Mouse (Mus musculus) erythroid progenitor cell, adult 5-6 weeks (primary cell): ENCODE measurements around the gene Arhgap29. TPM values are rescaled to one million over a fixed set of nuclear protein-coding genes. Genes with fewer than 3 reads are reported as not detected.

Experiments used
- ATAC-seq: replicated peaks from 2 replicates; pipeline ENCODE4 v1.8.0; 2016; ENCODE audit warnings: moderate number of reproducible peaks, mild to moderate bottlenecking, moderate TSS enrichment, inconsistent platforms; ENCODE audit not compliant: poor library complexity, low FRiP score, severe bottlenecking
- total RNA-seq, 2 experiments: library from RNA; stranded (forward) in 1 of 2; stranded (reverse) in 1 of 2; fragments of 150-400 nt in 1 of 2; fragments of 186-747, 209-891 nt in 1 of 2; gene quantifications; 2 replicates each; pipeline versions ENCODE4 v1.2.3 to v1.2.4; 2015 to 2017; ENCODE audit warnings: low replicate concordance in 2 of 2

Gene Arhgap29
- total RNA-seq, 2 experiments from 2014 or later, result 3.6 to 3.8 TPM

DNA sequence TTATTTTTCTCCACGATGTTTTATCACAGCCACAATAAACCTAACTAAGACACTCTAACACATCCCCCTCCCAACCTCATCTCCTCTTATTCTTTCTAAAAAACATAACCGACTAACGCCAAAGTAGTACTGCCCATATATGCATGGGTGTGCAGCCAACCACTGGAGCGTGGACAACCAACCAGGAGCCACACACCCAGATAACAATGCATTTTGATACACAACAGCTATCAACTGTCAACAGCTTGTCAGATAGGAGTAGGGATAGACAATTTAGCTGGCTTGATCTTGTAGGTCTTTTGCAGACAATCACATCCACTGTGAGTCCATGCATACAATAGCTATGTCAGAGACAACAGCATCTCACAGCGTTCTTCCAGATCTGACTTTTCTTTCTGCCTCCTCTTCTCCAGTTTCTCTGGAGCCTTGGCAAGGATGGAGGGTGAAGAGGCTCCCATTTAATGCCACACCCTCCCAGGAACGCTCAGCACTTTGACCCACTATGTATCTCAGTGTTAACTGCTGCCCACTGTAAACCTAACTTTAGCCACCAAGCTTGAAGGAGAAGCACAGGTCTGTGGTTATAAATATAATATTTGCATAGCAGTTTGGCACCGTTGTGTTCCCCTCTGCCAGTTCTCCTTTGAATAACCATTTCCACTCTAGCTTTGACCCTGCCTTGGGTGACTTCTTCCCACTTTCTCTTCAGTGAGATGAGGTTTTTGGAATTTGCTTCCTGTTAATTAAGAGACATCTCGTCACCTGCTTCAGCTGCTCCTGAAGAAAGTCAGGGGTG lies 12.0 kb upstream of the Arhgap29 start:
- no peak for ATAC-seq

DNA sequence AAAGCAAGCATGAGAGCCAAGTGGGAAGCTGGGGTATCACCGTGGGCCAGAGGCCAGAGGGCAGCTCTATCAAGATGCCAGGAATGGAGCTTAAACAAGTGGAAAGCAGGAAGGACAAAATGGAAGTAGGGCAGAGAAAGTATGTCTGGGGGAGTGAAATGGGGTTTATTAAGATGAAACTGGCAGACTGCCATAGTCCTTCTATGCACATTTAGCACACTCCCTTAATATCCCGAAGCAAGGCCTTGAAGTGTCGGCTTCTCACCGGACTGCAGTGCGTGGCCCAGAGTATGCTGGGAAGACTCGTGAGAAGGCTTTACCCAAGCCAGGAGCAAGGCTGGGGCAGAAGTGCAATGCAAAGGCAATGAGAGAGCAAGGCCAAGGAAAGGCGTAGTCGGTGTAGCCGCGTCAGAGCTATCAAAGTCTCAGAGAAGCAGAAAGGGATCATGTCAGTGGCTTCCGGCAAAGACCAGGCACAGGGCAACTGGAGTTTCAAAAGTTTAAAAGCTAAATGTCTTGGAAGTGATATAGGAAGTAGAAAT lies 11.1 kb upstream of the Arhgap29 start:
- no peak for ATAC-seq

DNA sequence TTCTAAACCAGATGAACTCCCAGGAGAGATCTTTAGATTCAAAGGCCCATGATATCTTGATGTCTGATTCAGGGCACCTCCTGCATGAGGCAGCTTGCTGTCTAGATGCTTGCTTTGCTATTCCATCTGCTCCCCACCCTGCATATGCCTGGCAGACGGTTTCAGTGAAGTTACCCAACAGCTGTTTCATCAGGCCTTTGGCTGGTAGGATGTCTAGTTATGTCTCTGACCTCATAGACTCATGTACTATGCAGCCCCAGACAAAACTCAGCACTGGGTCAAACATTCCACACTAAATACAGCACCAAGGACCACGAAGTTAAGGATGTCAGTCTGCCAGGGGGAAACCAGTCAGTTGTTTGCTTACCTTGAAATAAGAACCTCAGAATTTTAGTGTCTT lies 6.4 kb upstream of the Arhgap29 start:
- ATAC-seq, result no peak

DNA sequence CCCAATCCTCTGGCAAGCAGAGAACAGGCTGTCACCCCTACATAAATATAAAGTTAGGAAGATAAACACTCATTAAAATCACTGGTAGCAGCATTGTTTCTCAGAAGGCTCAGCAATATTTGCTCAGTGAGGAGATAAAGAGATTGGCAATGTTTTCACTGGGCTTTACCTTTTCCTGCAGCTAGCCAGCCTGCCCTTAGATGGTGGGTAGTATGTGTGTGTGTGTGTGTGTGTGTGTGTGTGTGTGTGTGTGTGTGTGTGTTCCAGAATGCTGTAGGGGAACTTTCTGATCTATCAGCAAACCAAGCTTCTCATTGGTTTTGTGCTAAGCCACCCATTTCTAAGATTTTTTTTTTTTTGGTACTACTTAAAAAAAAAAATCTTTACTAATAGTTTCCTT lies 5.6 kb upstream of the Arhgap29 start:
- ATAC-seq, result no peak

DNA sequence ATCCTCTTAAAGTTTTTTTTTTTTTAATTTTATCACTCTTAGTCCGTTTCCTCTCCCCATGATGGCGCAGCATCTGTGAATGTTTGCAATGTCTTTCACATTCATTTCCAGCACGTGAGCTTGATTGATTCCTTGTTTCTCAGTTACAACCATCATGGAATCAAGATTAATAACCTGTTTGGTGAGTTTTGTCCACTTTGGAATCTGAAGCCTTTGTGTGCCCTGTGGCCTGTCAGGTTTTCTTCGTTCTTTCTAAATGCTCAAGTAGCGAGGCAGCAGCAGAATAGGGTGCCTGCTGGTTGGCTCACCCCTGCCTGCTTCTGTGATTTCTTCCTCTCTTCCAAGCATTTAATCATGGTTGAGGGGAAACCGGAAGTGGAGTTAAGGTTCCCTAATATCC lies 2.2 kb upstream of the Arhgap29 start:
- no peak for ATAC-seq

DNA sequence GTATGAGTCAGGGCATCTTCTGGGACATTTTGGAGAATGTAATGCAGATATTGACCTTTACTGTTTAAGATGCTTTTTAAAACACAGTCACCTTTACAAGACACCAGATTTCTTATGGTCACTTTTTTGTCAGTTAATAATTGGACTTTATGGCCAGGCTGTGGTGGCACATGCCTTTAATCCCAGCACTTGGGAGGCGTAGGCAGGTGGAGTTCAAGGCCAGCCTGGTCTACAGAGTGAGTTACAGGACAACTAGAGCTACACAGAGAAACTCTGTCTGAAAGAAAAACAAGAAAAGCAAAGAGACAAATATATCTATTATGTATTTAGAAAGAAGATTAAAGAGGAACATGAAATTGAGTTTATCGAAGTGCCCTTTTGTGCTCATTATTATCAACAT lies 1.2 kb upstream of the Arhgap29 start:
- no peak for ATAC-seq

DNA sequence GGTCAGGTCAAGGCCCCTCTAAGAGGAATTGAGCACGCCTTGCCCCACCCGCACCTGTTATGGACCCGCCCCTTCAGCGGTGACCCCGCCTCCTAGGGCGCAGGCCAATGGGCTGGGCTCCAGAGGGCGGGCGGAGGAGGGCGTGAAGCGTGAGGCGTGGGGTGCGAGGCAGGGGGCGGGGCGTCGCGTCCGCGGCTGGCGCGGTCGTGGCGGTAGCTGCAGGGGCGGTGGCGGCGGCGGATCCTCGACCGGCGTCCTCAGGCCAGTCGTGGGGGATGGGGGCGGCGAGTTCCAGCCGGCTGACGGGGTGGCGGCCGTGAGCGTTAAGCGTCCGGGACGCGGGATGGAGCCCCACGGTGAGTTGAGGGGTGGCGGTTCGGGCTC lies 700 bp downstream of the Arhgap29 start:
- ATAC-seq, result peak; percentile 68; the same call in 1 of the 2 replicates

DNA sequence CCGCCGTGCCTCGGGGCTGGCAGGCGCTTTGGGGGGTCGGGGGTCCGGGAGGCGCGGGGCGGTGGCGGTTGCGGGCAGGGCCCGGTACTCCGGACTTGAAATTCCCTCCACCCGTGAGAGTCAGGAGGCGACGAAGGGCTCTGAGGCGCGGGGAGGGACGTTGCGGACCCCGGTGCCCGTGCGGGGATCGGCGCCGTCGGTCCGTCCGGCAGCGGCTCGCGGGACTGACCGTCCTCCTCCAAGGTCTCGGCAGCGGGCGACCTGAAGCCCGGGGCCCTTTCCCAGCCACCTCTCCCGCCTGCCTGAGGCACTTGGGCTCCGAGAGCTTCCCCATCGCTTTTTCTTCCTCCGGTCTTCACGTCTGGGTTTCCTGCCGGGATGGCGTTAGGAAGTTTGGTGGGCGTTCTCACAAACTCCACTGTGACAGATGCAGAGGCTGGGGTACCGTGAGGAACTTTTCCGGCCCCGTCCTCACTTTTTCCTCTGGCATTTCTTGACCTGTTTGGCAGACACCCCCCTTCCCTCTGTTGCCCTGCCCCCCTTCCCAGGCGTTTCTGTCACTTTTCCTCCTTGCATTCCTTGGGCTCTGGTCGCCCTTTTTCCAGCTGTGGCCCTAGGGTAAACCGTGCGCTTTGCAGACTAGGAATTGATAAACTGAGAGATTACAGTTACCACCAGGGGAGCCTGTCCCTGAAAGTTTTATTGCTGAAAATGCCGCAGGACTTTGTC lies 1.3 kb downstream of the Arhgap29 start:
- ATAC-seq, result no peak

DNA sequence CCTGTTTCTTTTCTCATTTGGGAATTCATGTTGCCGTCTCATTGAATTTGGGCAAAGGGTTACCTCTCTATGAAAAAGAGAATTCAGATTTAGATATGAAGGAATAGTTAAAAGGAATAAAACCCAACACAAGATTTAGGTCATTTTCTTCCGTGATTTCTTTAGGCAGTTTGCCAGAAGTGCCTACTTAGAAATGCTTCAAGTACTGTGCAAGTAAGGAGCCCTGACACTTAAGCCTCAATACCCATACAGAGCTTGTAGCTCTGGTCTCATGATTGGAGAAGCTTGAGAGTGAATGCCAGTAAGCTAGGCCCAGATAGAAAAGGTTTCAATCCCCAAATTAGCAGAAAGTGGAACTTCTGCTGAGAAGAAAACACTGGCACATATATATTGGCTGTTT lies 2.1 kb downstream of the Arhgap29 start:
- no peak for ATAC-seq

DNA sequence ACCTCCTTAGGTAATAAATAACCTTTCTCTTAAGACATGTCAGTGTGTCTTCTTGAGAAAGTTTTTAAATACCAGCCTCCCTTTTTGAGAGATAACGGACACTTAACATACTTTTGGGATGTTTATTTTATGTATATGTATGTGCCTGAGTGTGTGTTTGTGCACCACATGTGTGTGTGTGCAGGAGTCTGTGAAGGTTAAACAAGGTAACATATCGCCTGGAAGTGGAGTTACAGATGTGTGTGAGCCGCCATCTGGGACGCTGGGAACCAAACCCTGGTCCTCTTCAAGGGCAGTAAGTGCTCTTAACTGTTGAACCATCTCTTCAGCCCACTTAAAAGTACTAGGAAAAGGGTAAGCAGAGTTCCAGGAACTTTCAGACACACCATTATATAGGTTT lies 3.2 kb downstream of the Arhgap29 start:
- no peak for ATAC-seq

DNA sequence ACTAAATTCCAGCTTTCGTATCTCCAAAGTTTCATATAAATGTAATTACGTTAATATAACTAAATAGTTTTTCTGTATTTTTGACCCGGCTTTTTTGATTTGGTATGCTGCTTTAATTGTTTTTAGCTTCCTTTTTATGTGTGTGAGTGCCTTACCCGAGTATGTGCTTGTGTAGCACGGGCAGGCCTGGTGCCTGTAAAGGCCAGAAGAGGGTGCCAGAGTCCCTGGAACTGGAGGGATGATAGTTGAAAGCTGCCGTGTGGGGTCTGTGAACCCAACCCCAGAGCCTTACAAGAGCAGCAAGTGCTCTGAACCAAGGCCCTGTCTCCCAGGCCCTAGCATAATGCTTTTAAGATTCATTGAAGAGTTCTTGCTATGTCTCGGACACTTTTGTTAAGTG lies 4.4 kb downstream of the Arhgap29 start:
- no peak for ATAC-seq

DNA sequence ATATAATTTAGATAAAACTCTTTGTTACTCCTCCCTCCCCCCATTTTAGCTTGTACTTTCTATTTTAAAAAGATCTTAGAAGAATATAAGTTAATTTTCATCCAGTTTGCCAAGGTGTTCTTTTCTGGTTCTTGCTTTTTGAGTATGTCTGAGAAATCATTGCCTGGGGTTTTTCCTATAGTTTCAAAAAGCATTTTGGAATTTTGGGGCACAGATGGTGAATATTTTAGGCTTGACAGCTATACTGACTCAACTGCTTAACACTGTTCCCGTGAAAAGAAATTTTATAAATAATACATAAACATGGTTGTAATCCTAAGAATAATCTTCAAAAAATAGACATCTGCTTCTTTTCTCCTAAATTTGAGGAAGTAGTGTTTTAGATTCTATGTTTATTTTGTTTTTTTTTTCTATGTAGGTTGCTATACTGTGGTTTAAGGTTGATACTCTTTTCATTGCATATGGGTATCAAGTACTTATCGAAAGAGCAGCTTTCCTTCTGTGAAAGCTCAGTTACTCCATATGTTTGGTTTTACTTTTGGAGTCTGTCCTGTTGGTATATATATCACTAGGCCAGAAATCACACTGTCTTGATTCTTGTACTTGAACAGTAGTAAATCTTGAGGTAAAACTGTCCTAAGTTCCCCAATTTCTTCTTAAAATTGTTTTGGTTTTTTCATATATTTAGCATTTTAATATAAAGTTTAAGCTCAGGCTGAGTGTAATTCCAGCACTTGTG lies 5.4 kb downstream of the Arhgap29 start:
- no peak for ATAC-seq

DNA sequence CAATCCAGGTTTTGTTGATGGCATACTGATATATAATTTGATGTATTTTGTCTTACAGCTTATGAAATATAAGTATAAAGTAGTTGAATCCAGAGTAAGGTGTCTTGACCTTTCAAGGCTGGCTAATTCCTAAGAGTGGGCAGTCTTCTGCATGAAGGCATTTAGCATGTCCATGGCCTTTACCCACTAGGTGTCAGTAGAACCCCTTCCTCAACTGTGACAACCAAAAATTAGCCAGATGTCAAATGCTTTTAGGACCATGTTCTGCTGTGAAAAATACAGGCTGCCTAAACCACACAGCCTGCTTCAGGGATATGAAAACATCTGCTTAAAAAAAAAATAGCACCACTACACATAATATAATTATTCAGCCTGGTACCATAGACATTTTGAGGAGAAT lies 11.8 kb downstream of the Arhgap29 start:
- ATAC-seq, result no peak

DNA sequence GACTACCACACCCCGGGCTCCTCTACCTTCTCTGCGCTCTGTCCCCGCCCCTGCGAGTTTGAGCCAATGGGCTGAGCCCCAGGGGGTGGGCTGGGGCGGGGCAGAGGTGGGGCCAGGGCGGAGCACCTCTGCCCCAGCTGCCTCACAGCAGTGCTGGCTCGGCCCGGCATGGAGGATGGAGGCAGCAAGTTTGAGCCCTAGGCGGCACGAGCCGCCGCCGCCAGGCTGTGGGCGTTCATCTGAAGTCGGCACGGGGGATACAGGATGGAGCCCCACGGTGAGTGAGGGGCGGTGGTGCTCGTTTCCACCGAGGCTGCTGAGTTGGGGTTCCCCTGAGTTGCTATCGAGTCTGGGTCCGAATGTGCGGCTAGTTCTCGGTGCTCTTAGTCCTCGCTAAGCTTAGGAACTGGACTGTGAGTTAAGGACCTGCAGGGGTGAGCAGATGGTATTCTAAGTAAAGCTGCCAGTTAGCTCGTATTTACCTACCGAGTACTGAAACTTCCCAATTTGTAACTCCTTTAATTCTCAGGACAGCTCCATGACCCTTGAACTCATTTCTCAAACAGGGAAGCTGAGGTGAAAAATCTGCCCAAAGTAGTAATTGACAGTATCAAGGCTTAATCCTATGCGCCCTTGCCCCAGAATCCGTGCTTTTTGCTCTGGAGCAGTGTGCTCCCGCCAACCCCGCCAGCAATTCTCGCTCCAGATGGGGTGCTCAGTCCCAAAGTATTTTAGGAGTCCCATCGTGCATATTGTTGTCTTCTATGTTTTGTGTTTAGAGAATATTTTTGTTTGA lies 15.5 kb downstream of the Arhgap29 start:
- peak; percentile 94 for ATAC-seq

DNA sequence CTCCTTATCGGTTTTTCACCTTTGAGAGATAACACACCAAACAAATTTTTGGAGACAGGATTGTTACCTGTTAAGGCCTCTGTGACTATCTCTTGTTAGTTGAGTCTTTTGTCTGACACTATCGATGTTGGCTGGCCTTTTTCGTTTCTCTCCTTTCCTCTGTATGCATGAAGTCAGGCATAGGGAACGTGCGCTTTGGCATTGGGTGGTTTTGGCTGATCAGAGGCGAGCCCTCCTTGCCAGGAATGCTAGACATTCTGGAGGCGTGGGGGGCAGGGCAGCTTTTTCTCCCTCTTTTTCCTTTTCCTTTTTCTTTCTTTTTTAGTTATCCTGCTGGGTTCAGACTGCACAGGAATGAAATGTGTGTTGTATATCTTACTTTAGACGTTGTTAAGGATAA lies 16.3 kb downstream of the Arhgap29 start:
- ATAC-seq, result no peak

DNA sequence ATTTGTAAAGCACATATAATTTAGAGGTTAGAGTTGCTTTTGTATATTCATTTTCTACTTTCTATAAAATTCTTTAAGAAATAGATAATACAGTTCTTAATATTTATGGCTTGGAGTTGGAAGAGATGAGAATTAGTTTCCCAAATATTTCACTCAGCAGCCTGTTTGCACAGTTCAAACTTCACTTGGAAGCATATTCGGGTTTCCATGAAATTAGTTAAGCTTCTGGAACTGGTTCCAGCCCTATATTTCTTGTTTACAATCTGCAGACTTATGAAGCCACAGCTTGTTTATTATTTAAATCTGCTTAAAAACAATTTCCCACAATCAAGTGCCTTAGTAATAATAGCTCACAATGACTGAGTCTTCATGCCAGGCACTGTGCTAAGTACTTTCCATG lies 17.1 kb downstream of the Arhgap29 start:
- no peak for ATAC-seq

DNA sequence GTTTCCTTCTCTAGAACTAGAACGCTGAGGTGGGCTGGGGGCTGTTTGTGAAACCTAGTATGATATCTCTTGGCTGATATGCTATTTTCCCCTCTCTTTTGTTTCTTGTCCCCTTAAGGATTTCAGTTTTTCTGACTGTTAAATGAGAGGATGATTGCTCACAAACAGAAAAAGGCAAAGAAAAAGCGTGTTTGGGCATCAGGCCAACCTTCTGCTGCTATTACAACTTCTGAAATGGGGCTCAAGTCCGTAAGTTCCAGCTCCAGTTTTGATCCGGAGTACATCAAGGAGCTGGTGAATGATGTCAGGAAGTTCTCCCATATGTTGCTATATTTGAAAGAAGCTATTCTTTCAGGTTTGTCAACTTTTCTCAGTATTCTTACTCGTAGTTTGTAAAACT lies 21.4 kb downstream of the Arhgap29 start:
- ATAC-seq, result no peak

DNA sequence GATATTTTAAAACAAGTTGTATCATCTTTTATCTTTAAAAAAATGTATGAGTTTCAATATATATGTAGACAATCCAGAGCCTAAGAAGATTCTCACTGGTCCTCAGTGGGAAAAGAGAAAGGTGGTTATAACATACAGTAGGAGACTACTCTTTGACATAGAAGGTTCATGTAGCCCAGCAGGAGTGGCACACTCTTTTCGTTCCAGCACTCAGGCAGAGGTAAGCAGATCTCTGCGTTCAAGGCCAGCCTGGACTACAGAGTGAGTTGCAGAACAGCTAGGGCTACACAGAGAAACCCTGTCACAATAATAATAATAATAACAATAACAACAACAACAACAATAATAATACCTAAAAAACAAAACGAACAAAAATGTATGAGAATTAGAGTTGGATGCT lies 23.0 kb downstream of the Arhgap29 start:
- no peak for ATAC-seq

DNA sequence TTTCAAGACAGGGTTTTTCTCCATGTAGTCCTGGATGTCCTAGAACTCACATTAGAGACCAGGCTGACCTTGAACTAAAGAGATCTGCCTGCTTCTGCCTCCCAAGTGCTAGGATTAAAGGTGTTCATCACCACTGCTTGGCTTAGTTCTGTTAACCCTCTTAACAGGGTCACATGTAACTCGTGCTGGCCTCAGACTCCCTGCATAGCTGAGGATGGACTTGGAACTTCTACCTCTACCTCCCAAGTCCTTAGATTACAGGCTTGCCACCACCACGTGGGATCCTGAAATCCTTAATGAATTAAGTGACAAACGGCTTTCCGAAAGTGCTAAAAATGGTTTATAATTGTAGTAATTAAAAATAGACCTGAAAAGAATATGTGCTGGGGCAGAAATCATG lies 29.0 kb downstream of the Arhgap29 start:
- ATAC-seq, result no peak

DNA sequence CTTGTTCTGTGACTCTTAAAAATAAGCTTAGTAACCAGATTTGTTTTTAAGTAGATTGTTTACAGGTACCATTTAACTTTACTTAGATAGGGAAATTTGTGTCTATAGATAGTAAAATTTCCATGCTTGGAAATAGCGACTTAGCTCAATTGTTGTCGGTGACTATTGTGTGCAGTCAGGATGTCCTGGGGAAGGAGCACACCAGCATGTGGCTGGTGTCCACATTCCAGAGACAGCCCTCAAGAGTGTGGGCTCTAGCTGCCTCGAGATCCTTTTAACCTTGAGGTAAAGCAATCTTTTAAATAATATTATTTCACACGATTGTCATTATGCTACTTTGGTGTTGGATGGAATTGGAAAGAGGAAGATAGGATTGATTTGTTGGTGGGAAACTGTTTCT lies 30.1 kb downstream of the Arhgap29 start:
- ATAC-seq, result no peak
